Mouse (Mus musculus) liver, embryonic 13.5 days (tissue): ENCODE measurements around the gene Ankk1. TPM values are rescaled to one million over a fixed set of nuclear protein-coding genes. Genes with fewer than 3 reads are reported as not detected.

Experiments used
- polyA plus RNA-seq: library from polyadenylated mRNA; unstranded; fragments of >200 nt; fragmentation: Nextera tagmentation; extraction: Ambion mirVana; gene quantifications from 2 replicates; pipeline ENCODE4 v1.2.1, GENCODE M21; 2015

Ankk1 gene
- polyA plus RNA-seq, 1 experiment from 2014 or later: not detected

Other genes with a start within 250 kb of the Ankk1 start
- gene Gm4894, start 176.5 kb downstream of the Ankk1 start, polyA plus RNA-seq: not detected in 2 replicates
- not detected in 2 replicates for gene Drd2, start 86.4 kb downstream of the Ankk1 start, polyA plus RNA-seq
- gene Ttc12, start 59.2 kb upstream of the Ankk1 start, polyA plus RNA-seq: 0.16 and 0.19 TPM in 2 replicates